Mouse (Mus musculus): ENCODE measurements around the gene Asic5. TPM values are rescaled to one million over a fixed set of nuclear protein-coding genes. Genes with fewer than 3 reads are reported as not detected.

Gene Asic5
- polyA plus RNA-seq, 1 experiment, result 0.20 TPM

DNA sequence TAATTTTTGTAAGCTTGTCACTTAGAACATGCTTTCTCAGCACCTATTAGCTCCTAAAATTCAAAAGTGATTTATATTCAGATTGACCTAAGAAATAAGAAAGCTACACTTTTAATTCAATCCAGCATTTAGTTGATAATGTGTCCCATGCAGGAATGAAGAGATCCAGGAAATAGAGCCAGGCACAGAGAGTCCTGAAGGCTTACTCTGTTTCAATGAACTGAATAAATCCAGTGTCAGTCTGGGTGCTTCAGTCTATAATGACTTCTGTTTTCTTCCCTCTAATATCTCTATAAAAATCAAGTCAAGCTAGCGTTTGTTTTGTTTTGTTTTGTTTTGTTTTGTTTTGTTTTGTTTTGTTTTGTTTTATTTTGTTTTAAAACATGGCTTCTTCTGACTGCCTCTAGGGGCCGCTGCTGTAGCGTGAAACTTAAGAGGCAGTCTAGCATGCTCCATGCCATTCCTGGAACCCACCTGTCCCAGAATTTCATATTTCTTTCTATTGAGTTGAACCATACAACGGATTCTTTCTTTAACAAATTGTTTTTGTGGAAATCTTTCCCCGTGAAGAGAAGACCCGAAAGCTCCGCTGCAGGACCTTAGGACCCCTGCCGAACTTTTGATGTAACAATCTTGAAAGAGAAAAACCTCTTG is 65.1 kb downstream of the Asic5 start:
- WGBS, result 43% methylated on average over 8 of the region's 8 CpGs
- Histone ChIP-seq H3K27ac (ENCODE audit: control insufficient read depth, insufficient read depth, low read length) (no peak overlapping the region), H3K36me3 (ENCODE audit: control insufficient read depth, insufficient read depth, low read length) (no peaks in the 10 kb centered on the region), H3K27me3 (ENCODE audit: control insufficient read depth, insufficient read depth, low read length) (no peaks in the 10 kb centered on the region), H3K4me3 (ENCODE audit: control insufficient read depth, insufficient read depth, low read length) (no peak overlapping the region), H3K4me1 (replicated peaks; ENCODE audit: control insufficient read depth, insufficient read depth, low read length) (no peaks in the 10 kb centered on the region)
- peak; percentile 17 for DNase-seq
- no peak for TF ChIP-seq CTCF (IDR thresholded peaks at IDR 0.05; ENCODE audit: borderline replicate concordance, control insufficient read depth, extremely low read depth, insufficient read depth, low read length, poor library complexity)

DNA sequence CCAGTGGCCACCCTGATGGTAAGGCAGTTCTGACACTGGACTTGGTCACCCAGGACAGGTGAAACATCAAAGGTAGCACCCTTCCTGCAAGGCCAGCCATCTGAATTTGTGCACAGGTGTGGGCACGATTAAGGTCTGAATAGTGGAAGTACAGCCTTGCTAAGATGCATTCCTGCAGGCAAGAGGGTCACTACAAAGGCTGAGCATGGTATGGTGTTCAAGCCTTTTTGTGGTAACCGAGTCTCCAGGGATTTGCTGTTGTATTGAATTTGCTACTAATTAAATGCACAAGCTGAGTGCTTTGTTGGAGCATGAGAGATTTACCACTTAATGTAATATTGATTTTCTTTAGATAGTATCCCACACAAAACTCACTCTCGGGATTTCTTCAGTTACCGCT is 66.0 kb downstream of the Asic5 start:
- Histone ChIP-seq H3K27me3 (ENCODE audit: control insufficient read depth, insufficient read depth, low read length) (no peaks in the 10 kb centered on the region), H3K4me3 (ENCODE audit: control insufficient read depth, insufficient read depth, low read length) (no peak overlapping the region), H3K4me1 (replicated peaks; ENCODE audit: control insufficient read depth, insufficient read depth, low read length) (no peaks in the 10 kb centered on the region), H3K27ac (ENCODE audit: control insufficient read depth, insufficient read depth, low read length) (no peak overlapping the region), H3K36me3 (ENCODE audit: control insufficient read depth, insufficient read depth, low read length) (no peaks in the 10 kb centered on the region)
- 91% methylated on average over 4 of the region's 4 CpGs for WGBS
- TF ChIP-seq CTCF (IDR thresholded peaks at IDR 0.05; ENCODE audit: borderline replicate concordance, control insufficient read depth, extremely low read depth, insufficient read depth, low read length, poor library complexity) (no peak), POLR2A (IDR thresholded peaks at IDR 0.05; ENCODE audit: control insufficient read depth, extremely low read depth, insufficient read depth, low read length, poor library complexity) (no peak)
- DNase-seq, result no peak

DNA sequence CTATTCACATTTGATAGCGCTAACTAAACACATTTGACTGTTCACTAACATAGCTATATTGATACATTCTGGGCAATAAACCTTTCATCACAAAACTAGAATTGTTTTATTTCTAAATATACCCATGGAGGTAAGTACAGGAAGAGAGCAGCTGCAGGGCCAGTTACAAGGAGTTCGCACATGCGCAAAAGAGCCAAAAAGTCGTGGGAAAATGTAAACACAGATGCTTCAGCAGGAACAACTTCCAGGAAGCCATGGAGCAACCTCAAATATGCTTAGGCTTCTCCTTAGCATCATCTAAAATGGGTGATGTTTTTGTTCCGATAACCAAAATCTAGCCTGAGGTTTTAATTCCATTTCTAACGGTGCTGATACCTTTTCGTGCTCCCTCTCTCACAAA is 66.6 kb downstream of the Asic5 start:
- H3K4me3 ChIP-seq (ENCODE audit: control insufficient read depth, insufficient read depth, low read length), result no peak overlapping the region
- TF ChIP-seq CTCF (IDR thresholded peaks at IDR 0.05; ENCODE audit: borderline replicate concordance, control insufficient read depth, extremely low read depth, insufficient read depth, low read length, poor library complexity) (no peak), POLR2A (IDR thresholded peaks at IDR 0.05; ENCODE audit: control insufficient read depth, extremely low read depth, insufficient read depth, low read length, poor library complexity) (no peak)
- no peak overlapping the region for H3K27ac ChIP-seq (ENCODE audit: control insufficient read depth, insufficient read depth, low read length)
- H3K27me3 ChIP-seq (ENCODE audit: control insufficient read depth, insufficient read depth, low read length), result no peaks in the 10 kb centered on the region
- H3K4me1 ChIP-seq (replicated peaks; ENCODE audit: control insufficient read depth, insufficient read depth, low read length), result no peaks in the 10 kb centered on the region
- no peaks in the 10 kb centered on the region for H3K36me3 ChIP-seq (ENCODE audit: control insufficient read depth, insufficient read depth, low read length)
- no peak for DNase-seq
- 85% methylated on average over 7 of the region's 7 CpGs for WGBS

DNA sequence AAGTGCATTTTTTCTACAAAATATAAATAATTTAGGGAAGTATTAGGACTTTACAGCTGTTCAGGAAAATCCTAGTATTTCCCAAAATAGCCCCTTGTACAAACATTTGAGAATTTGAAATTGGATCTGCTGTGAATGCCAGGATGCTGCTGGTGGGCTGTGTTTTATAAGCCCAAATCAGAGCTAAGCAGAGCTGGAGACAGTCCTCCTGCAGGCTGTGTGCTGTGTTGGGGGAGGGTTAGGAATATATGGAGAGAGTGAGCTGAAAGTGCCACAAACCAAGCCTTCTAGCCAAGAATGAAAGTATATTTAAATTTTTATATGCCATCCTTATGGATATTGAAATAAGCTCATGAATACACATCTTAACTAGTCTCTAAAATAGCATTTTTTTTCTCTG is 69.4 kb downstream of the Asic5 start:
- Histone ChIP-seq H3K4me3 (ENCODE audit: control insufficient read depth, insufficient read depth, low read length) (no peak overlapping the region), H3K27ac (ENCODE audit: control insufficient read depth, insufficient read depth, low read length) (no peak overlapping the region), H3K27me3 (ENCODE audit: control insufficient read depth, insufficient read depth, low read length) (no peaks in the 10 kb centered on the region), H3K4me1 (replicated peaks; ENCODE audit: control insufficient read depth, insufficient read depth, low read length) (no peaks in the 10 kb centered on the region), H3K36me3 (ENCODE audit: control insufficient read depth, insufficient read depth, low read length) (no peaks in the 10 kb centered on the region)
- DNase-seq, result no peak
- no peak for TF ChIP-seq CTCF (IDR thresholded peaks at IDR 0.05; ENCODE audit: borderline replicate concordance, control insufficient read depth, extremely low read depth, insufficient read depth, low read length, poor library complexity)
- no peak for TF ChIP-seq POLR2A (IDR thresholded peaks at IDR 0.05; ENCODE audit: control insufficient read depth, extremely low read depth, insufficient read depth, low read length, poor library complexity)

DNA sequence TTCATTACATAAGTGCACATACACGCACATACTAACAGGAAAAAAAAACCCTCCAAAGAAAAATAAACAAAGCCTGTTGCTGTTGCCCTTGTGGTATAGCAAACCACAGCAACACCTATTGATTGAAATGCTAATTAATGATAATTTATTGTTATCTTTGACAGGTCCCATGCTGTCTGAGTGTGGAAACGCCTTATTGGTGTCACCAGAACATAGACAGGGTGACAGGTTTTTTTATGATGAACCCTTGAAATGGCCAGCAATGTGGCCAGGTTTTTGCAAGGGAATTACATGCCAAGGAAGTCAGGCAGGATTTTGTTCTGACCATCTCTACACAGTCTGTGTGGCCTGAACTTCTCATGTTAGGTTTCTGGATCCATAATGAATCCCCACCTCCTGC is 69.9 kb downstream of the Asic5 start:
- Histone ChIP-seq H3K36me3 (ENCODE audit: control insufficient read depth, insufficient read depth, low read length) (no peaks in the 10 kb centered on the region), H3K27ac (ENCODE audit: control insufficient read depth, insufficient read depth, low read length) (no peak overlapping the region), H3K27me3 (ENCODE audit: control insufficient read depth, insufficient read depth, low read length) (no peaks in the 10 kb centered on the region), H3K4me3 (ENCODE audit: control insufficient read depth, insufficient read depth, low read length) (no peak overlapping the region), H3K4me1 (replicated peaks; ENCODE audit: control insufficient read depth, insufficient read depth, low read length) (no peaks in the 10 kb centered on the region)
- WGBS, result 90% methylated on average over 2 of the region's 2 CpGs
- TF ChIP-seq POLR2A (IDR thresholded peaks at IDR 0.05; ENCODE audit: control insufficient read depth, extremely low read depth, insufficient read depth, low read length, poor library complexity), result no peak
- no peak for TF ChIP-seq CTCF (IDR thresholded peaks at IDR 0.05; ENCODE audit: borderline replicate concordance, control insufficient read depth, extremely low read depth, insufficient read depth, low read length, poor library complexity)
- no peak for DNase-seq

DNA sequence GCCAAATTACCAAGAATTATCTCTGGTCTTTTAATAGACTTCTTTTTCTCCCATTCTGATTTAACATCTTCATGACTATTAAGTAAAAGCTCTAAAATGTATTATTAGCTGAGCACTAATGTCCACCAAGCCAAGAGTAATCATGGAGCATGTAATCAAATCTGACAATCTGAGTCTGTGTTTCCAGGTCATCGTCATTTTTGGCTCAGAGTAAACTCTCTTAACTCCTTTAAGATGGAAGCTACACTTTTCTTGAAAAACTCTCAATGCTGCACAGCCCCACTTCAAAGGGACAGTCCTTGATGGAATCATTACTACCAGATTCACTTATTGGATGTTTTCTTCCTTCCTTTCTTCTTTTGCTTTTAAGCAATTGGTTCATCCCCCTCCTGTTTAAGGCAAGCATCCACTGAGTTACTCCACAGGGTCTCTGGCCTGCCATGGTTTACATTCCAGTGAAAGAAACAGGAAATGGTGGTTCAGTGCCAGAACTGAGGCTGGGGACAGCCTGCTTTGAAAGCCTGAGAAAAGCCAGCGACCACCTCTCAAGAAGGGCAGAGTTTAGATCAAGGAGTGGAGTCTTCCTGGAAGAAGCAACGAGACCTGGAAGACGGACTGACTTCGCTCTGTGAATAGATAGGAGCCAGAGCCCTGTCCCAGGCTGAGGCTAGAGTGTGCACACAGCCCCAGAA is 72.3 kb downstream of the Asic5 start:
- WGBS, result 86% methylated on average over 5 of the region's 5 CpGs
- Histone ChIP-seq H3K4me1 (replicated peaks; ENCODE audit: control insufficient read depth, insufficient read depth, low read length) (no peaks in the 10 kb centered on the region), H3K36me3 (ENCODE audit: control insufficient read depth, insufficient read depth, low read length) (no peaks in the 10 kb centered on the region), H3K27me3 (ENCODE audit: control insufficient read depth, insufficient read depth, low read length) (no peaks in the 10 kb centered on the region), H3K4me3 (ENCODE audit: control insufficient read depth, insufficient read depth, low read length) (no peak overlapping the region), H3K27ac (ENCODE audit: control insufficient read depth, insufficient read depth, low read length) (no peak overlapping the region)
- no peak for DNase-seq
- no peak for TF ChIP-seq CTCF (IDR thresholded peaks at IDR 0.05; ENCODE audit: borderline replicate concordance, control insufficient read depth, extremely low read depth, insufficient read depth, low read length, poor library complexity)

DNA sequence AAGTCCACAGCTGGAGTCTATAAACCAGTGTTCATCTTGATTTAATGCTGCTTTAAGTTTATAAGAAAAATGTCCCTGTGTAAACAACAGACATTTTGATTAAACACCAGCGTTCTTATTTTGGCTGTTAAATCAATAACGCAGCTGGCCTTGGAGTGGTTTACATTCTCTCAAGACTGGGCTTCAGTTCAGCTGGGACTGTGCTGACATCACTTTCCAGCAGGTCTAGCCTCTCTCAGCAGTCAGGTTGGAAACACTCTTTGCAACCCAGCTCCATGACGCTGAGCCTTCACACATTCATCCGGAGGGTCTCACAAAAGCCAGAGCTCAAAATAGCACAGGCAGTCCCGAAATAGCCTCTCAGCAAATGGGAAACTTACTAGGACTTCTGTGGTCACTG is 75.1 kb downstream of the Asic5 start:
- no peak overlapping the region for H3K4me3 ChIP-seq (ENCODE audit: control insufficient read depth, insufficient read depth, low read length)
- WGBS, result 79% methylated on average over 5 of the region's 5 CpGs
- H3K27ac ChIP-seq (ENCODE audit: control insufficient read depth, insufficient read depth, low read length), result no peak overlapping the region
- DNase-seq, result no peak
- H3K4me1 ChIP-seq (replicated peaks; ENCODE audit: control insufficient read depth, insufficient read depth, low read length), result no peaks in the 10 kb centered on the region
- TF ChIP-seq POLR2A (IDR thresholded peaks at IDR 0.05; ENCODE audit: control insufficient read depth, extremely low read depth, insufficient read depth, low read length, poor library complexity) (no peak), CTCF (IDR thresholded peaks at IDR 0.05; ENCODE audit: borderline replicate concordance, control insufficient read depth, extremely low read depth, insufficient read depth, low read length, poor library complexity) (no peak)
- no peaks in the 10 kb centered on the region for H3K27me3 ChIP-seq (ENCODE audit: control insufficient read depth, insufficient read depth, low read length)
- H3K36me3 ChIP-seq (ENCODE audit: control insufficient read depth, insufficient read depth, low read length), result no peaks in the 10 kb centered on the region

Data from thymus, adult 2 months (tissue).